Mouse (Mus musculus) midbrain, embryonic 12.5 days (tissue): ENCODE results near the gene Foxr1. TPM values are rescaled to one million over a fixed set of nuclear protein-coding genes. Genes with fewer than 3 reads are reported as not detected.

Experiments used
- ATAC-seq: fragments of 200-750 bp; cut with Nextera tagmentation; 2 replicates; pipeline ENCODE4 v1.8.0; 2017; ENCODE audit warnings: low read depth, moderate TSS enrichment, moderate library complexity; ENCODE audit not compliant: low FRiP score
- H3K27ac ChIP-seq: fragments of 300-500 bp; sonication (generic); replicated peaks from 2 replicates; pipeline ENCODE4 v1.5.1; 2016; ENCODE audit warnings: mild to moderate bottlenecking
- H3K27me3 ChIP-seq: fragments of 300-500 bp; sonication (generic); 2 replicates; pipeline ENCODE4 v1.6.1; 2016; ENCODE audit warnings: mild to moderate bottlenecking
- H3K36me3 ChIP-seq: fragments of 300-500 bp; sonication (generic); 2 replicates; pipeline ENCODE4 v1.6.1; 2016
- H3K4me1 ChIP-seq: fragments of 300-500 bp; sonication (generic); 2 replicates; pipeline ENCODE4 v1.6.1; 2016
- H3K4me2 ChIP-seq: fragments of 300-500 bp; sonication (generic); replicated peaks from 2 replicates; pipeline ENCODE4 v1.6.1; 2016; ENCODE audit warnings: mild to moderate bottlenecking, moderate library complexity
- H3K4me3 ChIP-seq: fragments of 300-500 bp; sonication (generic); 2 replicates; pipeline ENCODE4 v1.5.1; 2016; ENCODE audit warnings: mild to moderate bottlenecking
- H3K9ac ChIP-seq: fragments of 300-500 bp; sonication (generic); replicated peaks from 2 replicates; pipeline ENCODE4 v1.6.1; 2016; ENCODE audit warnings: mild to moderate bottlenecking, moderate library complexity
- H3K9me3 ChIP-seq: fragments of 300-500 bp; sonication (generic); 2 replicates; pipeline ENCODE4 v1.6.1; 2016; ENCODE audit warnings: mild to moderate bottlenecking
- WGBS: fragments of 180-500 bp; shearing (Covaris S2); methylation state at CpG from one replicate; pipeline ENCODE4 v1.1.7; 2016; 5-methylcytosine and 5-hydroxymethylcytosine counted together
- microRNA-seq: library from miRNA; unstranded; fragments of <30 nt; microRNA quantifications from one replicate; pipeline ENCODE4, GENCODE M21; 2017
- polyA plus RNA-seq: library from polyadenylated mRNA; unstranded; fragments of >200 nt; fragmentation: Nextera tagmentation; extraction: Ambion mirVana; gene quantifications from 2 replicates; pipeline ENCODE4 v1.2.1, GENCODE M21; 2016

The Foxr1 gene
- polyA plus RNA-seq, 1 experiment from 2014 or later, result not detected

GRCm38 (mm10) chr9:44389273-44389672 is 51.7 kb downstream of the Foxr1 start:
- H3K36me3 ChIP-seq, result peaks cover 80% of the 10 kb centered on the region

GRCm38 (mm10) chr9:44387221-44387620 is 53.7 kb downstream of the Foxr1 start:
- no peak for ATAC-seq

More at GRCm38 (mm10) chr9:44389273-44389672, 51.7 kb downstream of the Foxr1 start:
- H3K27ac ChIP-seq, result 0 out of 2 replicates have a peak overlapping the region, but pooled peaks have one; percentile 15
- no peak overlapping the region for H3K4me3 ChIP-seq
- H3K4me2 ChIP-seq, result no peak overlapping the region
- WGBS, result 63% methylated on average over 8 of the region's 8 CpGs
- ATAC-seq, result no peak
- no peaks in the 10 kb centered on the region for H3K4me1 ChIP-seq
- no peaks in the 10 kb centered on the region for H3K9me3 ChIP-seq
- no peaks in the 10 kb centered on the region for H3K27me3 ChIP-seq
- H3K9ac ChIP-seq, result no peak overlapping the region

GRCm38 (mm10) chr9:44384596-44384995 is 56.3 kb downstream of the Foxr1 start:
- no peaks in the 10 kb centered on the region for H3K27me3 ChIP-seq
- H3K9me3 ChIP-seq, result no peaks in the 10 kb centered on the region
- no peak overlapping the region for H3K4me3 ChIP-seq
- no peak overlapping the region for H3K9ac ChIP-seq
- H3K27ac ChIP-seq, result no peak overlapping the region
- WGBS, result 95% methylated on average over 13 of the region's 13 CpGs
- H3K4me1 ChIP-seq, result peaks cover 15% of the 10 kb centered on the region
- peaks cover 89% of the 10 kb centered on the region for H3K36me3 ChIP-seq
- no peak for ATAC-seq
- no peak overlapping the region for H3K4me2 ChIP-seq

More at GRCm38 (mm10) chr9:44387221-44387620, 53.7 kb downstream of the Foxr1 start:
- no peaks in the 10 kb centered on the region for H3K4me1 ChIP-seq
- no peak overlapping the region for H3K27ac ChIP-seq
- no peaks in the 10 kb centered on the region for H3K27me3 ChIP-seq
- H3K9me3 ChIP-seq, result no peaks in the 10 kb centered on the region
- H3K36me3 ChIP-seq, result peaks cover 95% of the 10 kb centered on the region
- no peak overlapping the region for H3K9ac ChIP-seq
- 86% methylated on average over 3 of the region's 3 CpGs for WGBS
- H3K4me3 ChIP-seq, result no peak overlapping the region
- no peak overlapping the region for H3K4me2 ChIP-seq

Small RNAs within 50 kb of the gene (microRNA-seq; reads per million reads assigned to microRNA genes)
- not detected for gene Mir7085

Other genes starting within 250 kb of the Foxr1 start
- 27.2 and 32.0 TPM in 2 replicates for gene Cbl, start 207.1 kb downstream of the Foxr1 start, polyA plus RNA-seq
- not detected in 2 replicates for gene Ccdc153, start 200.5 kb downstream of the Foxr1 start, polyA plus RNA-seq
- gene Pdzd3, start 189.7 kb downstream of the Foxr1 start, polyA plus RNA-seq, result 0.20 and 0.31 TPM in 2 replicates
- gene Nlrx1, start 172.5 kb downstream of the Foxr1 start, polyA plus RNA-seq, result 2.6 and 3.3 TPM in 2 replicates
- gene Abcg4, start 152.5 kb downstream of the Foxr1 start, polyA plus RNA-seq, result 12.9 and 14.4 TPM in 2 replicates
- gene Hinfp, start 135.5 kb downstream of the Foxr1 start, polyA plus RNA-seq, result 33.9 and 38.5 TPM in 2 replicates
- gene C2cd2l, start 120.9 kb downstream of the Foxr1 start, polyA plus RNA-seq, result 19.0 and 19.7 TPM in 2 replicates
- gene Dpagt1, start 115.1 kb downstream of the Foxr1 start, polyA plus RNA-seq, result 34.7 and 39.1 TPM in 2 replicates
- 351 and 363 TPM in 2 replicates for gene H2afx, start 106.4 kb downstream of the Foxr1 start, polyA plus RNA-seq
- gene Hmbs, start 96.9 kb downstream of the Foxr1 start, polyA plus RNA-seq, result 96.4 and 109 TPM in 2 replicates
- 36.5 and 40.8 TPM in 2 replicates for gene Vps11, start 79.5 kb downstream of the Foxr1 start, polyA plus RNA-seq
- 36.2 and 39.4 TPM in 2 replicates for gene Hyou1, start 61.6 kb downstream of the Foxr1 start, polyA plus RNA-seq
- gene Slc37a4, start 44.3 kb downstream of the Foxr1 start, polyA plus RNA-seq, result 24.9 and 29.3 TPM in 2 replicates
- 1,381 and 1,435 TPM in 2 replicates for gene Rps25, start 34.0 kb downstream of the Foxr1 start, polyA plus RNA-seq
- gene Trappc4, start 33.5 kb downstream of the Foxr1 start, polyA plus RNA-seq, result 269 and 272 TPM in 2 replicates
- 31.9 and 33.2 TPM in 2 replicates for gene Ccdc84, start 22.6 kb downstream of the Foxr1 start, polyA plus RNA-seq
- gene Upk2, start 13.8 kb upstream of the Foxr1 start, polyA plus RNA-seq, result not detected in 2 replicates
- 10.2 and 10.4 TPM in 2 replicates for gene Bcl9l, start 41.7 kb upstream of the Foxr1 start, polyA plus RNA-seq
- not detected in 2 replicates for gene Cxcr5, start 120.7 kb upstream of the Foxr1 start, polyA plus RNA-seq
- gene Ddx6, start 163.8 kb upstream of the Foxr1 start, polyA plus RNA-seq, result 23.8 and 25.2 TPM in 2 replicates
- not detected in 2 replicates for gene Treh, start 232.1 kb upstream of the Foxr1 start, polyA plus RNA-seq